In genomic region chr13:58940798-58941197, GRCm38 (mm10) we compare ENCODE assay signal across 16 mouse cellular contexts.
"Had no signal": no experiment of that assay in that cellular context is flagged by ENCODE, and none has a peak within 500 bp of the region (broad histone marks: within the 10 kb centered on the region; RNA-seq: fewer than 3 reads in every experiment).

No protein-coding gene starts in this region.

- H3K27ac ChIP-seq: kidney, postnatal 0 days; limb, embryonic 13.5 days; liver, embryonic 12.5 days; midbrain, embryonic 15.5 days had no signal

- H3K4me1 ChIP-seq: liver, embryonic 12.5 days had no signal

- H3K9ac ChIP-seq: limb, embryonic 13.5 days; liver, embryonic 12.5 days; lung, embryonic 14.5 days; midbrain, embryonic 15.5 days had no signal

- H3K9me3 ChIP-seq: limb, embryonic 13.5 days; liver, embryonic 12.5 days; midbrain, embryonic 15.5 days had no signal

- H3K4me2 ChIP-seq: limb, embryonic 13.5 days; liver, embryonic 12.5 days; lung, embryonic 14.5 days; midbrain, embryonic 11.5 days; midbrain, embryonic 15.5 days had no signal

- H3K4me3 ChIP-seq: limb, embryonic 13.5 days; liver, embryonic 12.5 days; midbrain, embryonic 15.5 days had no signal

- ATAC-seq: liver, embryonic 12.5 days; midbrain, embryonic 15.5 days had no signal

- H3K27me3 ChIP-seq: limb, embryonic 13.5 days; liver, embryonic 12.5 days; midbrain, embryonic 15.5 days had no signal

- H3K36me3 ChIP-seq: limb, embryonic 13.5 days; liver, embryonic 12.5 days; midbrain, embryonic 15.5 days had no signal

- DNase-seq: kidney, adult 11 months; kidney, adult 9 months; kidney, postnatal 36 days; layer of hippocampus, adult 9-11 months; layer of hippocampus, postnatal 36 days; left cerebral cortex, postnatal 4 days; right cerebral cortex, adult 18-20 months; right cerebral cortex, postnatal 25 days; thymus, adult 2 months; thymus, postnatal 25 days had no signal
